Mouse (Mus musculus): ENCODE data around the gene Os9.

GRCm38 (mm10) chr10:127154241-127154640, 33.3 kb upstream of the Os9 start:
- TF ChIP-seq CTCF (IDR thresholded peaks at IDR 0.05; ENCODE audit: extremely low read depth, insufficient read length, insufficient replicate concordance, low read depth, low read length) (no peak), POLR2A (IDR thresholded peaks at IDR 0.05; ENCODE audit: low read depth, low read length) (no peak)
